Mouse (Mus musculus) MEL (cell line): ENCODE measurements around the gene Ppp1r35. TPM values are rescaled to one million over a fixed set of nuclear protein-coding genes. Genes with fewer than 3 reads are reported as not detected.

Source experiments
- DNase-seq: peaks from one replicate; pipeline ENCODE4 v3.0.0; 2011; ENCODE audit warnings: low read depth, low spot score
- H3K27ac ChIP-seq: 2 replicates; pipeline ENCODE4 v1.5.1; 2012; ENCODE audit warnings: low read depth, mild to moderate bottlenecking, control low read depth, low read length, moderate library complexity; ENCODE audit not compliant: control insufficient read depth
- H3K27me3 ChIP-seq, 2 experiments: fragments of 150-350 bp in 1 of 2; sonication (generic) in 1 of 2; 2 replicates each; pipeline ENCODE4 v1.6.1; 2012; ENCODE audit warnings: low read length in 2 of 2, mild to moderate bottlenecking in 2 of 2, improper control_type of control experiment in 1 of 2, moderate library complexity in 1 of 2; ENCODE audit not compliant: insufficient read depth in 2 of 2, control insufficient read depth in 1 of 2
- H3K36me3 ChIP-seq, 2 experiments: 2 replicates each; pipeline ENCODE4 v1.6.1; 2012 to 2014; ENCODE audit warnings: low read length in 2 of 2, improper control_type of control experiment in 1 of 2, inconsistent platforms in 1 of 2, mild to moderate bottlenecking in 1 of 2; ENCODE audit not compliant: insufficient read depth in 2 of 2, control insufficient read depth in 1 of 2
- H3K4me1 ChIP-seq, 2 experiments: fragments of 150-350 bp in 1 of 2; sonication (generic) in 1 of 2; 2 replicates each; pipeline ENCODE4 v1.6.1; 2012; ENCODE audit warnings: low read length in 2 of 2, improper control_type of control experiment in 1 of 2, mild to moderate bottlenecking in 1 of 2; ENCODE audit not compliant: insufficient read depth in 2 of 2, control insufficient read depth in 1 of 2
- H3K4me3 ChIP-seq, 2 experiments: fragments of 150-350 bp in 1 of 2; sonication (generic) in 1 of 2; 2 replicates each; pipeline ENCODE4 v1.5.1; 2012; ENCODE audit warnings: low read depth in 2 of 2, low read length in 2 of 2, mild to moderate bottlenecking in 2 of 2, moderate library complexity in 2 of 2, control low read depth in 1 of 2, improper control_type of control experiment in 1 of 2; ENCODE audit not compliant: control insufficient read depth in 1 of 2, insufficient read depth in 1 of 2
- H3K79me2 ChIP-seq: 2 replicates; pipeline ENCODE4 v1.6.1; 2012; ENCODE audit warnings: mild to moderate bottlenecking, low read length, moderate library complexity; ENCODE audit not compliant: control insufficient read depth, poor library complexity, insufficient read depth
- H3K9ac ChIP-seq: 2 replicates; pipeline ENCODE4 v1.6.1; 2012; ENCODE audit warnings: low read depth, mild to moderate bottlenecking, control low read depth, low read length, moderate library complexity; ENCODE audit not compliant: control insufficient read depth, poor library complexity, severe bottlenecking
- H3K9me3 ChIP-seq: fragments of 150-350 bp; sonication (generic); replicated peaks from 2 replicates; pipeline ENCODE4 v1.6.1; 2012; ENCODE audit warnings: mild to moderate bottlenecking, low read length, improper control_type of control experiment, moderate library complexity; ENCODE audit not compliant: insufficient read depth
- EP300 ChIP-seq, 2 experiments: IDR thresholded peaks; 2 replicates each; pipeline ENCODE4 v1.6.1; 2011; ENCODE audit warnings: improper control_type of control experiment in 2 of 2, low read length in 2 of 2, low read depth in 1 of 2, mild to moderate bottlenecking in 1 of 2
- ETS1 ChIP-seq: IDR thresholded peaks from 2 replicates; pipeline ENCODE4 v1.6.1; 2012; ENCODE audit warnings: low read depth, mild to moderate bottlenecking, inconsistent platforms, low read length, improper control_type of control experiment, moderate library complexity
- SIN3A ChIP-seq: IDR thresholded peaks from 2 replicates; pipeline ENCODE4 v1.6.1; 2012; ENCODE audit warnings: low read length, improper control_type of control experiment, inconsistent platforms
- TAL1 ChIP-seq: IDR thresholded peaks from 2 replicates; pipeline ENCODE4 v1.6.1; 2012; ENCODE audit warnings: mild to moderate bottlenecking, inconsistent platforms, low read length, moderate library complexity, mixed read lengths
- USF2 ChIP-seq, 2 experiments: IDR thresholded peaks; 2 replicates each; pipeline ENCODE4 v1.6.1; 2011 to 2012; ENCODE audit warnings: improper control_type of control experiment in 2 of 2, low read length in 2 of 2, borderline replicate concordance in 1 of 2, inconsistent platforms in 1 of 2, low read depth in 1 of 2, mild to moderate bottlenecking in 1 of 2; ENCODE audit not compliant: insufficient read depth in 1 of 2
- ZNF384 ChIP-seq: IDR thresholded peaks from 2 replicates; pipeline ENCODE4 v1.6.1; 2012; ENCODE audit warnings: low read depth, mild to moderate bottlenecking, inconsistent platforms, low read length, improper control_type of control experiment
- polyA plus RNA-seq, 2 experiments: library from polyadenylated mRNA; stranded (reverse) in 1 of 2; unstranded in 1 of 2; fragments of >175 nt in 1 of 2; fragments of >200 nt in 1 of 2; gene quantifications; 2 replicates each; pipeline versions ENCODE4 v1.2.1 to v1.2.4; 2012; ENCODE audit warnings: low replicate concordance in 2 of 2, low read depth in 1 of 2; ENCODE audit not compliant: insufficient read length in 2 of 2, insufficient read depth in 1 of 2, missing spikeins in 1 of 2
- total RNA-seq: library from RNA; depleted of rRNA; stranded (reverse); fragments of 300-350 nt; gene quantifications from 2 replicates; pipeline ENCODE4 v1.2.3, GENCODE M21; 2012; rRNA removed

The Ppp1r35 gene
- total and polyA plus RNA-seq, 3 experiments = 35.0 to 46.2 TPM; not detected in 1

DNA sequence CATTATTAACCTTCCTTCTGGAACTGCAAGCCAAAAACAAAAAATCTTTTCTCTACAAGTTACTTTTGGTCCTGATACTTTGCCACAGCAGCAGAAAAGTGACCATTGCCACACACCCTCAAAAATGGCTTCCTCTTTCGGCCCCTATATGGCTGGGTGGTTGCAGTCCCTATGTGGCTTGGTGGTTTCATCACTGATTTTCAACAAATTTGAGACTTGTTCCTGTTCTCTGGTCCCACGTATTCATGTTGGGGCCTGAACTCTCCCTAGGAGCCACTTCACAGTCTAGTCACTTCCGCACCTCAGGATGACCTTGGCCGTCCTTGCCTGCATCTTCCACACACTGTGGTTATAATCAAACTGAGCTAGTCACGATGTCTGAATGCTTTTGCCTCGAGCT lies 50.0 kb downstream of the Ppp1r35 start:
- H3K27ac ChIP-seq = no peak overlapping the region
- TF ChIP-seq USF2 (IDR thresholded peaks at IDR 0.05; ENCODE audit: borderline replicate concordance in 1 of 2, insufficient read depth in 1 of 2, low read depth in 1 of 2, low read length in 2 of 2) (no peak), SIN3A (no peak), ZNF384 (no peak), TAL1 (no peak), EP300 (IDR thresholded peaks at IDR 0.05; ENCODE audit: low read depth in 1 of 2, low read length in 2 of 2) (no peak), ETS1 (no peak)
- H3K9ac ChIP-seq = no peak overlapping the region
- no peaks in the 10 kb centered on the region for H3K27me3 ChIP-seq
- no peaks in the 10 kb centered on the region; a peak in 2 of 4 replicates for H3K36me3 ChIP-seq
- H3K4me1 ChIP-seq = no peaks in the 10 kb centered on the region
- DNase-seq = no peak
- H3K79me2 ChIP-seq = no peaks in the 10 kb centered on the region
- H3K4me3 ChIP-seq = no peak overlapping the region
- H3K9me3 ChIP-seq = no peaks in the 10 kb centered on the region

Other genes with a start within 250 kb of the Ppp1r35 start
- gene Epo, start 245.6 kb upstream of the Ppp1r35 start, total RNA-seq = not detected in 2 replicates
- gene Epo, start 245.6 kb upstream of the Ppp1r35 start, polyA plus RNA-seq = not detected
- 531 and 548 TPM in 2 replicates for gene Gnb2, start 245.3 kb upstream of the Ppp1r35 start, total RNA-seq
- 100 to 1,000 TPM in 1 of 2 experiments, not detected in 1; 550 TPM for gene Gnb2, start 245.3 kb upstream of the Ppp1r35 start, polyA plus RNA-seq
- gene Actl6b, start 225.3 kb upstream of the Ppp1r35 start, total RNA-seq = 0.15 TPM in 1 of 2 replicates, not detected in the other
- gene Actl6b, start 225.3 kb upstream of the Ppp1r35 start, polyA plus RNA-seq = not detected
- gene Tfr2, start 209.0 kb upstream of the Ppp1r35 start, total RNA-seq = 76.9 and 96.2 TPM in 2 replicates
- gene Tfr2, start 209.0 kb upstream of the Ppp1r35 start, polyA plus RNA-seq = 100 to 1,000 TPM in 1 of 2 experiments, not detected in 1; 112 TPM
- 11.9 and 12.4 TPM in 2 replicates for gene Mospd3, start 177.8 kb upstream of the Ppp1r35 start, total RNA-seq
- 100 to 1,000 TPM in 1 of 2 experiments, not detected in 1; 144 TPM for gene Mospd3, start 177.8 kb upstream of the Ppp1r35 start, polyA plus RNA-seq
- 0.07 and 0.23 TPM in 2 replicates for gene Pcolce, start 165.1 kb upstream of the Ppp1r35 start, total RNA-seq
- under 1 TPM in 1 of 2 experiments, not detected in 1; 0.77 TPM for gene Pcolce, start 165.1 kb upstream of the Ppp1r35 start, polyA plus RNA-seq
- 0.13 and 0.42 TPM in 2 replicates for gene Fbxo24, start 149.8 kb upstream of the Ppp1r35 start, total RNA-seq
- under 1 TPM in 1 of 2 experiments, not detected in 1; 0.46 TPM for gene Fbxo24, start 149.8 kb upstream of the Ppp1r35 start, polyA plus RNA-seq
- 9.1 and 9.7 TPM in 2 replicates for gene Lrch4, start 149.7 kb upstream of the Ppp1r35 start, total RNA-seq
- 100 to 1,000 TPM in 1 of 2 experiments, 10 to 100 TPM in 1; 47.0 to 239 TPM for gene Lrch4, start 149.7 kb upstream of the Ppp1r35 start, polyA plus RNA-seq
- gene Gm20605, start 149.7 kb upstream of the Ppp1r35 start, total RNA-seq = 2.4 and 2.5 TPM in 2 replicates
- 10 to 100 TPM in 1 of 2 experiments, not detected in 1; 12.7 TPM for gene Gm20605, start 149.7 kb upstream of the Ppp1r35 start, polyA plus RNA-seq
- gene Sap25, start 137.5 kb upstream of the Ppp1r35 start, total RNA-seq = 1.9 and 3.0 TPM in 2 replicates
- gene Sap25, start 137.5 kb upstream of the Ppp1r35 start, polyA plus RNA-seq = 10 to 100 TPM in 1 of 2 experiments, not detected in 1; 22.7 TPM
- 0.10 TPM in 1 of 2 replicates, not detected in the other for gene Irs3, start 133.1 kb upstream of the Ppp1r35 start, total RNA-seq
- gene Irs3, start 133.1 kb upstream of the Ppp1r35 start, polyA plus RNA-seq = not detected
- 18.7 and 30.0 TPM in 2 replicates for gene Agfg2, start 94.1 kb upstream of the Ppp1r35 start, total RNA-seq
- 10 to 100 TPM in 1 of 2 experiments, not detected in 1; 38.9 TPM for gene Agfg2, start 94.1 kb upstream of the Ppp1r35 start, polyA plus RNA-seq
- 0.39 and 0.42 TPM in 2 replicates for gene Nyap1, start 37.2 kb upstream of the Ppp1r35 start, total RNA-seq
- 1 to 10 TPM in 1 of 2 experiments, not detected in 1; 1.1 TPM for gene Nyap1, start 37.2 kb upstream of the Ppp1r35 start, polyA plus RNA-seq
- gene Tsc22d4, start 33.1 kb upstream of the Ppp1r35 start, total RNA-seq = 52.7 and 58.3 TPM in 2 replicates
- gene Tsc22d4, start 33.1 kb upstream of the Ppp1r35 start, polyA plus RNA-seq = 100 to 1,000 TPM in 1 of 2 experiments, not detected in 1; 203 TPM
- 49.1 and 58.7 TPM in 2 replicates for gene Mepce, start 8.8 kb downstream of the Ppp1r35 start, total RNA-seq
- gene Mepce, start 8.8 kb downstream of the Ppp1r35 start, polyA plus RNA-seq = 10 to 100 TPM in 1 of 2 experiments, not detected in 1; 74.2 TPM
- 5.6 and 11.1 TPM in 2 replicates for gene Zcwpw1, start 8.9 kb downstream of the Ppp1r35 start, total RNA-seq
- 10 to 100 TPM in 1 of 2 experiments, not detected in 1; 16.0 TPM for gene Zcwpw1, start 8.9 kb downstream of the Ppp1r35 start, polyA plus RNA-seq
- 0.36 and 1.5 TPM in 2 replicates for gene Pilra, start 57.4 kb downstream of the Ppp1r35 start, total RNA-seq
- under 1 TPM in 1 of 2 experiments, not detected in 1; 0.89 TPM for gene Pilra, start 57.4 kb downstream of the Ppp1r35 start, polyA plus RNA-seq
- 4.4 and 12.1 TPM in 2 replicates for gene Pilrb1, start 79.3 kb downstream of the Ppp1r35 start, total RNA-seq
- gene Pilrb1, start 79.3 kb downstream of the Ppp1r35 start, polyA plus RNA-seq = 1 to 10 TPM in 1 of 2 experiments, not detected in 1; 4.5 TPM
- 32.1 and 71.7 TPM in 2 replicates for gene Pilrb2, start 93.0 kb downstream of the Ppp1r35 start, total RNA-seq
- gene Pilrb2, start 93.0 kb downstream of the Ppp1r35 start, polyA plus RNA-seq = 10 to 100 TPM in 1 of 2 experiments, not detected in 1; 25.9 TPM
- not detected in 2 replicates for gene Cyp3a13, start 142.8 kb downstream of the Ppp1r35 start, total RNA-seq
- not detected for gene Cyp3a13, start 142.8 kb downstream of the Ppp1r35 start, polyA plus RNA-seq
- not detected in 2 replicates for gene Gjc3, start 184.2 kb downstream of the Ppp1r35 start, total RNA-seq
- gene Gjc3, start 184.2 kb downstream of the Ppp1r35 start, polyA plus RNA-seq = not detected
- not detected in 2 replicates for gene Azgp1, start 202.7 kb downstream of the Ppp1r35 start, total RNA-seq
- gene Azgp1, start 202.7 kb downstream of the Ppp1r35 start, polyA plus RNA-seq = not detected
- not detected in 2 replicates for gene Smok3a, start 242.4 kb downstream of the Ppp1r35 start, total RNA-seq
- not detected for gene Smok3a, start 242.4 kb downstream of the Ppp1r35 start, polyA plus RNA-seq
- gene Smok3b, start 242.6 kb downstream of the Ppp1r35 start, total RNA-seq = not detected in 2 replicates
- gene Smok3b, start 242.6 kb downstream of the Ppp1r35 start, polyA plus RNA-seq = not detected